Mouse (Mus musculus) CH12.LX (cell line): ENCODE results near the gene Ufsp2. TPM values are rescaled to one million over a fixed set of nuclear protein-coding genes. Genes with fewer than 3 reads are reported as not detected.

Experiments used
- DNase-seq: peaks from one replicate; pipeline ENCODE4 v3.0.0-alpha.2; 2013; ENCODE audit errors: extremely low read depth
- H3K27ac ChIP-seq: 2 replicates; pipeline ENCODE4 v1.5.1; 2012; ENCODE audit warnings: low read depth, mild to moderate bottlenecking, control low read depth, moderate library complexity; ENCODE audit not compliant: insufficient read depth
- H3K27me3 ChIP-seq: replicated peaks from 2 replicates; pipeline ENCODE3; 2012; ENCODE audit warnings: inconsistent platforms
- H3K36me3 ChIP-seq, 2 experiments: replicated peaks in 1 of 2; 2 replicates each; pipeline versions ENCODE3 to v1.6.1; 2012; ENCODE audit warnings: inconsistent platforms in 1 of 2, low read length in 1 of 2, mild to moderate bottlenecking in 1 of 2, mixed read lengths in 1 of 2, moderate library complexity in 1 of 2; ENCODE audit not compliant: control insufficient read depth in 1 of 2, insufficient read depth in 1 of 2
- H3K4me1 ChIP-seq, 2 experiments: 2 replicates each; pipeline ENCODE4 v1.6.1; 2012; ENCODE audit warnings: inconsistent platforms in 1 of 2, moderate library complexity in 1 of 2; ENCODE audit not compliant: insufficient read depth in 2 of 2, control insufficient read depth in 1 of 2
- H3K4me2 ChIP-seq: 2 replicates; pipeline ENCODE4 v1.6.1; 2012; ENCODE audit warnings: low read depth, mild to moderate bottlenecking, control low read depth; ENCODE audit not compliant: poor library complexity, insufficient read depth, severe bottlenecking
- H3K4me3 ChIP-seq, 3 experiments: fragments of 150-350 bp in 1 of 3; sonication (generic) in 1 of 3; replicated peaks in 1 of 3; 2 replicates each; pipeline versions ENCODE3 to v1.5.1; 2011 to 2012; ENCODE audit warnings: low read depth in 2 of 3, low read length in 2 of 3, mild to moderate bottlenecking in 2 of 3, moderate library complexity in 2 of 3, control low read depth in 1 of 3, improper control_type of control experiment in 1 of 3, inconsistent platforms in 1 of 3, mixed read lengths in 1 of 3; ENCODE audit not compliant: poor library complexity in 1 of 3
- H3K79me2 ChIP-seq: replicated peaks from 2 replicates; pipeline ENCODE4 v1.6.1; 2012; ENCODE audit warnings: mild to moderate bottlenecking, moderate library complexity; ENCODE audit not compliant: control insufficient read depth, poor library complexity, insufficient read depth, severe bottlenecking; ENCODE audit errors: extremely low read depth
- H3K9ac ChIP-seq: 2 replicates; pipeline ENCODE4 v1.6.1; 2012; ENCODE audit warnings: low read depth, mild to moderate bottlenecking, control low read depth, moderate library complexity; ENCODE audit not compliant: insufficient read depth
- H3K9me3 ChIP-seq: replicated peaks from 2 replicates; pipeline ENCODE3; 2012; ENCODE audit warnings: low read length, inconsistent platforms, mixed read lengths
- CHD1 ChIP-seq: IDR thresholded peaks from 2 replicates; pipeline ENCODE4 v1.6.1; 2012; ENCODE audit warnings: low read depth, low read length, improper control_type of control experiment, inconsistent platforms
- CHD2 ChIP-seq: IDR thresholded peaks from 2 replicates; pipeline ENCODE4 v1.6.1; 2011; ENCODE audit warnings: low read length, improper control_type of control experiment
- CTCF ChIP-seq, 2 experiments: IDR thresholded peaks in 1 of 2; conservative IDR thresholded peaks in 1 of 2; 2 replicates each; pipeline ENCODE4 v1.5.1; 2011 to 2012; ENCODE audit warnings: low read depth in 2 of 2, low read length in 2 of 2, improper control_type of control experiment in 1 of 2, inconsistent platforms in 1 of 2, mild to moderate bottlenecking in 1 of 2, moderate library complexity in 1 of 2
- ELF1 ChIP-seq: IDR thresholded peaks from 2 replicates; pipeline ENCODE4 v1.6.1; 2014; ENCODE audit warnings: low read depth, mild to moderate bottlenecking, inconsistent platforms, low read length, improper control_type of control experiment
- ETS1 ChIP-seq: conservative IDR thresholded peaks from 2 replicates; pipeline ENCODE4 v1.6.1; 2012; ENCODE audit warnings: low read depth, mild to moderate bottlenecking, inconsistent platforms, low read length, improper control_type of control experiment, moderate library complexity
- GABPA ChIP-seq: IDR thresholded peaks from 2 replicates; pipeline ENCODE4 v1.6.1; 2012; ENCODE audit warnings: low read depth, low read length, improper control_type of control experiment, inconsistent platforms; ENCODE audit not compliant: insufficient replicate concordance
- HCFC1 ChIP-seq: IDR thresholded peaks from 2 replicates; pipeline ENCODE4 v1.6.1; 2012; ENCODE audit warnings: low read depth, mild to moderate bottlenecking, inconsistent platforms, low read length, improper control_type of control experiment
- JUN ChIP-seq: IDR thresholded peaks from 2 replicates; pipeline ENCODE4 v1.6.1; 2011; ENCODE audit warnings: low read depth, mild to moderate bottlenecking, low read length, improper control_type of control experiment, moderate library complexity; ENCODE audit not compliant: insufficient read depth
- JUND ChIP-seq: conservative IDR thresholded peaks from 2 replicates; pipeline ENCODE4 v1.6.1; 2011; ENCODE audit warnings: low read depth, low read length, improper control_type of control experiment
- KAT2A ChIP-seq: IDR thresholded peaks from 2 replicates; pipeline ENCODE4 v1.6.1; 2012; ENCODE audit warnings: low read length, improper control_type of control experiment, inconsistent platforms; ENCODE audit not compliant: insufficient replicate concordance
- MAFK ChIP-seq: IDR thresholded peaks from 2 replicates; pipeline ENCODE4 v1.6.1; 2011; ENCODE audit warnings: low read length, improper control_type of control experiment; ENCODE audit not compliant: insufficient replicate concordance
- MEF2A ChIP-seq: IDR thresholded peaks from 2 replicates; pipeline ENCODE4 v1.6.1; 2014; ENCODE audit warnings: low read depth, mild to moderate bottlenecking, inconsistent platforms, low read length, improper control_type of control experiment, borderline replicate concordance
- MXI1 ChIP-seq: IDR thresholded peaks from 2 replicates; pipeline ENCODE4 v1.6.1; 2011; ENCODE audit warnings: mild to moderate bottlenecking, low read depth, low read length, improper control_type of control experiment
- NRF1 ChIP-seq: IDR thresholded peaks from 2 replicates; pipeline ENCODE4 v1.6.1; 2014; ENCODE audit warnings: low read depth, mild to moderate bottlenecking, inconsistent platforms, low read length, improper control_type of control experiment, moderate library complexity
- PAX5 ChIP-seq: IDR thresholded peaks from 2 replicates; pipeline ENCODE4 v1.6.1; 2012; ENCODE audit warnings: low read length, inconsistent platforms, mixed read lengths
- POLR2A ChIP-seq: IDR thresholded peaks from 2 replicates; pipeline ENCODE4 v1.6.1; 2011; ENCODE audit warnings: low read depth, mild to moderate bottlenecking, improper control_type of control experiment, low read length
- POLR2AphosphoS2 ChIP-seq: IDR thresholded peaks from 2 replicates; pipeline ENCODE4 v1.6.1; 2011; ENCODE audit warnings: low read depth, low read length, improper control_type of control experiment
- RCOR1 ChIP-seq: conservative IDR thresholded peaks from 2 replicates; pipeline ENCODE4 v1.6.1; 2012; ENCODE audit warnings: low read depth, mild to moderate bottlenecking, inconsistent platforms, low read length, improper control_type of control experiment
- SIN3A ChIP-seq: IDR thresholded peaks from 2 replicates; pipeline ENCODE4 v1.6.1; 2012; ENCODE audit warnings: low read length, improper control_type of control experiment, inconsistent platforms
- SMC3 ChIP-seq: IDR thresholded peaks from 2 replicates; pipeline ENCODE4 v1.6.1; 2011; ENCODE audit warnings: low read depth, low read length, improper control_type of control experiment
- TCF12 ChIP-seq: IDR thresholded peaks from 2 replicates; pipeline ENCODE4 v1.6.1; 2014; ENCODE audit warnings: low read depth, mild to moderate bottlenecking, inconsistent platforms, low read length, improper control_type of control experiment
- UBTF ChIP-seq: IDR thresholded peaks from 2 replicates; pipeline ENCODE4 v1.6.1; 2012; ENCODE audit warnings: low read depth, mild to moderate bottlenecking, inconsistent platforms, low read length, improper control_type of control experiment, moderate library complexity
- USF1 ChIP-seq: IDR thresholded peaks from 2 replicates; pipeline ENCODE4 v1.6.1; 2014; ENCODE audit warnings: low read depth, mild to moderate bottlenecking, inconsistent platforms, low read length, improper control_type of control experiment
- USF2 ChIP-seq: conservative IDR thresholded peaks from 2 replicates; pipeline ENCODE4 v1.6.1; 2011; ENCODE audit warnings: low read depth, low read length, improper control_type of control experiment
- ZMIZ1 ChIP-seq: IDR thresholded peaks from 2 replicates; pipeline ENCODE4 v1.6.1; 2012; ENCODE audit warnings: low read depth, mild to moderate bottlenecking, inconsistent platforms, low read length, improper control_type of control experiment
- ZNF384 ChIP-seq: IDR thresholded peaks from 2 replicates; pipeline ENCODE4 v1.6.1; 2012; ENCODE audit warnings: low read depth, low read length, improper control_type of control experiment, inconsistent platforms
- dilution Hi-C: fragments of 300-500 bp; cut with MboI; formaldehyde crosslinking; loops from 2 replicates; pipeline ENCODE4 v1.14.3; 2020; ENCODE audit warnings: low sequenced_read_pairs; ENCODE audit not compliant: extremely low pct_unique_long_range_greater_than_20kb, extremely low pct_ligation_motif_present
- in situ Hi-C: fragments of 300-500 bp; cut with MboI; formaldehyde crosslinking; loops from 3 replicates; pipeline ENCODE4 v1.14.3; 2019; ENCODE audit warnings: low sequenced_read_pairs, low pct_ligation_motif_present, low pct_unique_long_range_greater_than_20kb, mixed read lengths
- polyA plus RNA-seq: library from polyadenylated mRNA; unstranded; fragments of >175 nt; gene quantifications from 2 replicates; pipeline ENCODE4 v1.2.1, GENCODE M21; 2012; ENCODE audit warnings: low read depth; ENCODE audit not compliant: insufficient read length
- total RNA-seq, 2 experiments: library from RNA; depleted of rRNA; stranded (reverse); fragments of 300-350 nt in 1 of 2; fragments of >200 nt in 1 of 2; gene quantifications; 2 replicates each; pipeline ENCODE4 v1.2.3; 2012 to 2014

The Ufsp2 gene
- total and polyA plus RNA-seq, 3 experiments = 50.1 to 105 (median 51.2) TPM

- no peak overlapping the region for H3K27ac ChIP-seq
- TF ChIP-seq ZMIZ1 (no peak), ETS1 (no peak), GABPA (no peak), MEF2A (no peak), JUN (no peak), CHD1 (no peak), KAT2A (no peak), SIN3A (no peak), USF1 (no peak), ZNF384 (no peak), TCF12 (no peak), CTCF (conservative IDR thresholded peaks at IDR 0.05 in 1 of 2, IDR thresholded peaks at IDR 0.05 in 1 of 2; ENCODE audit: low read depth in 2 of 2, low read length in 2 of 2) (no peak), UBTF (no peak), NRF1 (no peak)
- no peak overlapping the region for H3K4me2 ChIP-seq
- dilution Hi-C loops (no loop called here), in situ Hi-C loops (loop anchor here (10.0 kb wide), 1 partner anchor 482 kb away; no protein-coding TSS in a partner anchor)
- H3K4me1 ChIP-seq = peaks cover 0 to 5% of the 10 kb centered on the region in 2 experiments; a peak in 2 of 4 replicates
- no peaks in the 10 kb centered on the region for H3K27me3 ChIP-seq
- no peak overlapping the region for H3K4me3 ChIP-seq
- H3K9me3 ChIP-seq = no peaks in the 10 kb centered on the region
- no peaks in the 10 kb centered on the region for H3K79me2 ChIP-seq
- no peak for DNase-seq
- H3K36me3 ChIP-seq = no peaks in the 10 kb centered on the region
- no peak overlapping the region for H3K9ac ChIP-seq
Observed at GRCm38 (mm10) chr8:45936986-45937385, 38.3 kb upstream of the Ufsp2 start.

GRCm38 (mm10) chr8:45946283-45946682, 29.0 kb upstream of the Ufsp2 start:
- Histone ChIP-seq H3K9ac (no peak overlapping the region), H3K36me3 (no peaks in the 10 kb centered on the region), H3K4me3 (no peak overlapping the region), H3K27ac (no peak overlapping the region), H3K27me3 (no peaks in the 10 kb centered on the region), H3K9me3 (no peaks in the 10 kb centered on the region), H3K4me2 (no peak overlapping the region)
- TF ChIP-seq SMC3 = no peak
- no peak for TF ChIP-seq USF1
- no peak for TF ChIP-seq MXI1
- TF ChIP-seq JUND = no peak
- no peak for TF ChIP-seq UBTF
- no peak for TF ChIP-seq RCOR1
- TF ChIP-seq POLR2AphosphoS2 = no peak
- TF ChIP-seq JUN = no peak
- no peak for TF ChIP-seq SIN3A
- no peak for TF ChIP-seq ZNF384
- no peak for TF ChIP-seq TCF12
- TF ChIP-seq CHD2 = no peak
- TF ChIP-seq ELF1 = no peak
- no peak for TF ChIP-seq CTCF (conservative IDR thresholded peaks at IDR 0.05 in 1 of 2, IDR thresholded peaks at IDR 0.05 in 1 of 2; ENCODE audit: low read depth in 2 of 2, low read length in 2 of 2)
- TF ChIP-seq MAFK = no peak
- TF ChIP-seq HCFC1 = no peak
- TF ChIP-seq CHD1 = no peak
- TF ChIP-seq PAX5 = no peak
- no peak for TF ChIP-seq USF2
- TF ChIP-seq POLR2A = no peak
- TF ChIP-seq, all 38 proteins: peak for 0
- H3K4me1 ChIP-seq = no peaks in the 10 kb centered on the region
- in situ Hi-C loops (no loop called here), dilution Hi-C loops (no loop called here)
- no peaks in the 10 kb centered on the region for H3K79me2 ChIP-seq
- DNase-seq = no peak
